10 mouse cellular contexts compared by ENCODE assay signal in genomic region chr16:34926531-34927435, GRCm38 (mm10).
A peak's percentile ranks its signal among the peaks of the same experiment; 100 is the strongest.
DNase-seq lines count a peak whose midpoint lies in the region; ATAC-seq and TF ChIP-seq lines count a peak whose summit lies in the region.
"Had no signal": no experiment of that assay in that cellular context is flagged by ENCODE, and none has a peak within 500 bp of the region (broad histone marks: within the 10 kb centered on the region; RNA-seq: fewer than 3 reads in every experiment).

No protein-coding gene starts in this region.

- no peak for ATAC-seq in heart, embryonic 15.5 days (replicated peaks; ENCODE audit: insufficient number of reproducible peaks, insufficient read depth, low FRiP score, low read depth)
- ATAC-seq in embryonic facial prominence, embryonic 12.5 days (ENCODE audit: insufficient number of reproducible peaks, insufficient read depth, low FRiP score, low TSS enrichment): no peak
- no peak for ATAC-seq in midbrain, postnatal 0 days (ENCODE audit: low FRiP score)
- ATAC-seq in frontal cortex, adult (ENCODE audit: low TSS enrichment): no peak

- DNase-seq in heart, postnatal 36 days: no peak
- DNase-seq in 3T3-L1 (ENCODE audit: low read depth, low spot score): peak; percentile 72
- no peak for DNase-seq in limb, embryonic 10.5 days (ENCODE audit: low spot score)
- DNase-seq in thymus, postnatal 4 days: no peak
- DNase-seq in midbrain, postnatal 0 days (ENCODE audit: low spot score): no peak

- WGBS in heart, embryonic 15.5 days: 43% methylated on average over 9 of the region's 9 CpGs
- WGBS in embryonic facial prominence, embryonic 12.5 days: 64% methylated on average over 9 of the region's 9 CpGs
- 77% methylated on average over 9 of the region's 9 CpGs for WGBS in limb, embryonic 10.5 days
- WGBS in midbrain, postnatal 0 days: 79% methylated on average over 9 of the region's 9 CpGs

- H3K27me3 ChIP-seq in heart, embryonic 15.5 days: peaks cover 30% of the 10 kb centered on the region
- H3K27me3 ChIP-seq in embryonic facial prominence, embryonic 12.5 days: no peaks in the 10 kb centered on the region
- peaks cover 3% of the 10 kb centered on the region; the same call in 1 of the 2 replicates for H3K27me3 ChIP-seq in limb, embryonic 10.5 days (ENCODE audit: low read depth, poor library complexity, severe bottlenecking)
- no peaks in the 10 kb centered on the region for H3K27me3 ChIP-seq in midbrain, postnatal 0 days (ENCODE audit: insufficient read depth, low read length)
- H3K27me3 ChIP-seq: embryonic facial prominence, embryonic 15.5 days; neural tube, embryonic 12.5 days had no signal

- H3K9me3 ChIP-seq in heart, embryonic 15.5 days (replicated peaks): no peaks in the 10 kb centered on the region
- no peaks in the 10 kb centered on the region for H3K9me3 ChIP-seq in embryonic facial prominence, embryonic 12.5 days
- H3K9me3 ChIP-seq in limb, embryonic 10.5 days (replicated peaks): no peaks in the 10 kb centered on the region
- H3K9me3 ChIP-seq in midbrain, postnatal 0 days (ENCODE audit: low read length): no peaks in the 10 kb centered on the region
- H3K9me3 ChIP-seq: embryonic facial prominence, embryonic 15.5 days had no signal

- no peak for TF ChIP-seq CTCF in midbrain, postnatal 0 days (IDR thresholded peaks at IDR 0.05)

- intact Hi-C loops in heart, postnatal 36 days (cut with DNase I): no loop called here

- peak overlapping the region; percentile 77 for H3K27ac ChIP-seq in heart, embryonic 15.5 days
- peak overlapping the region; percentile 7; the same call in 1 of the 2 replicates for H3K27ac ChIP-seq in embryonic facial prominence, embryonic 12.5 days
- peak overlapping the region; percentile 66 for H3K27ac ChIP-seq in limb, embryonic 10.5 days
- no peak overlapping the region for H3K27ac ChIP-seq in midbrain, postnatal 0 days (ENCODE audit: low read depth, low read length)
- H3K27ac ChIP-seq: neural tube, embryonic 12.5 days had no signal

- no peaks in the 10 kb centered on the region for H3K36me3 ChIP-seq in heart, embryonic 15.5 days
- H3K36me3 ChIP-seq in embryonic facial prominence, embryonic 12.5 days: no peaks in the 10 kb centered on the region
- H3K36me3 ChIP-seq in limb, embryonic 10.5 days: no peaks in the 10 kb centered on the region
- no peaks in the 10 kb centered on the region for H3K36me3 ChIP-seq in midbrain, postnatal 0 days (ENCODE audit: insufficient read depth, low read length)
- H3K36me3 ChIP-seq: neural tube, embryonic 12.5 days had no signal

- peaks cover 73% of the 10 kb centered on the region for H3K4me1 ChIP-seq in heart, embryonic 15.5 days (replicated peaks)
- H3K4me1 ChIP-seq in embryonic facial prominence, embryonic 12.5 days: peaks cover 36% of the 10 kb centered on the region
- H3K4me1 ChIP-seq in limb, embryonic 10.5 days: peaks cover 67% of the 10 kb centered on the region
- 0 out of 2 replicates have a peak, but pooled peaks cover 2% of the 10 kb centered on the region for H3K4me1 ChIP-seq in midbrain, postnatal 0 days (ENCODE audit: insufficient read depth, low read length)

- no peak overlapping the region for H3K4me3 ChIP-seq in heart, embryonic 15.5 days
- H3K4me3 ChIP-seq in embryonic facial prominence, embryonic 12.5 days: no peak overlapping the region
- H3K4me3 ChIP-seq in limb, embryonic 10.5 days: no peak overlapping the region
- no peak overlapping the region for H3K4me3 ChIP-seq in midbrain, postnatal 0 days (ENCODE audit: low read depth, low read length)
- H3K4me3 ChIP-seq: embryonic facial prominence, embryonic 15.5 days; neural tube, embryonic 12.5 days had no signal

- peak overlapping the region; percentile 12; the same call in 1 of the 2 replicates for H3K9ac ChIP-seq in heart, embryonic 15.5 days
- no peak overlapping the region for H3K9ac ChIP-seq in embryonic facial prominence, embryonic 12.5 days
- H3K9ac ChIP-seq in midbrain, postnatal 0 days (replicated peaks; ENCODE audit: low read length, poor library complexity, severe bottlenecking): no peak overlapping the region
- H3K9ac ChIP-seq: embryonic facial prominence, embryonic 15.5 days; neural tube, embryonic 12.5 days had no signal

- no peak overlapping the region for H3K4me2 ChIP-seq in heart, embryonic 15.5 days
- no peak overlapping the region for H3K4me2 ChIP-seq in embryonic facial prominence, embryonic 12.5 days (replicated peaks)
- no peak overlapping the region for H3K4me2 ChIP-seq in midbrain, postnatal 0 days (ENCODE audit: low read depth, low read length, poor library complexity, severe bottlenecking)
- H3K4me2 ChIP-seq: embryonic facial prominence, embryonic 15.5 days; neural tube, embryonic 12.5 days had no signal
